Mouse (Mus musculus) cerebellum, postnatal 10 days (tissue): ENCODE measurements around the gene Sox5.

Source experiments
- DNase-seq, 2 experiments: peaks; one replicate each; pipeline ENCODE4 v3.0.0; 2021; ENCODE audit warnings: mixed read lengths in 2 of 2

Gene Sox5

DNA sequence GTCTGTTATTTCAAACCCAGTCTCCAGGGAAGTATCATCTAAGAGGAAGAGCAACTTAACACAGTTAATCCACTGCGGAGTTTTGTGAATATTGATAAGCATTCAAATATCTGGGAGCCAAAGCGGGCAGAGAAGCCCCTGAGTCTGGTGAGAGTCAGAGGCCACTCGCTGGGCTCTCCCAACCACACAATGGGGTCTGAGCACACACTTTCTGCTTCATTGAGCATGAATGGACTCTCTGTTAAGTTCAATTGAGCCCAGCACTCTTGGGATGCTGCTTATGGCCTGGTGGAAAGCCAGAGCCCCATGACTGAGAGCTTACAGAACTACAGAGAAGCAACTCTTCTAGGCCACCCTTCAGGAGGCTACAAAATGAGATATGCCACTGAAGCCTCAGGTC is 221.6 kb downstream of the Sox5 start:
- no peak for DNase-seq

DNA sequence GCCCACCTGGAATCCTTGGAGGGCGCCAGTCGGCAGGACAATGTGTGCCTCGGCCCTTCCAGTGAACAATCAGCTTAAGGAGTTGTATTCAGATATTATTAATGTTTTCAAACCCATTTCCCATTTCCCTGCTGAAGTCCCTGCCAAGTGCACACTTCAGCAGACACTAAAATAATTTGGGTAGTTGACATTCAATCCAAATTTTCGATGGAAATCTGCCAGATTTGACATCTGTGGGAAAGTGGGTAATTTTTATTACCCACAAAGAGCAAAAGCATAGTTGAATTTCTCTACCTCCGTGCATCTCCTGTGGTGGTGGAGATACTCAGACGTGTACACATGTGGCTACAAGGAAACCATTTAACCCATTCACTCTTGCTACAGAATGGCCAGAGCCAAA is 228.3 kb downstream of the Sox5 start:
- DNase-seq: peak; percentile 30 to 52

DNA sequence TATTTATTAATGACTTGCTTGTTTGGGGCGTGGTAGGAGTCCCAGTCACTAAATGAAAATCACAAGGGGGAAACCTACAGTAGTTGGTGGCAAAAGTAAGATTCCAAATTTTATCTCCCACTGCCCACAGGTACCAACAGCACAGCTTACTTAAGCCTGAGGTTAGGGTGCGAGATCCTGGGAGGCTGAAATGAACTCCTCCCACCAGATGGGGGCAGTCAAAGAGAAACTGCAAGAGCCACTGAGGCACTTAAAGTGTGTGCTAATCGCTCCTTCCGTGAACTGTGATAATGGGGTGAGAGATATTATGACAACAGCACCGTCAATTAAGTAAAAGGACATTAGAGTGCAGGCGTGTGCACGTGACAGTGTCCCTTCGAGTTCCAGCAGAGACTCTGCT is 232.8 kb downstream of the Sox5 start:
- DNase-seq: no peak

DNA sequence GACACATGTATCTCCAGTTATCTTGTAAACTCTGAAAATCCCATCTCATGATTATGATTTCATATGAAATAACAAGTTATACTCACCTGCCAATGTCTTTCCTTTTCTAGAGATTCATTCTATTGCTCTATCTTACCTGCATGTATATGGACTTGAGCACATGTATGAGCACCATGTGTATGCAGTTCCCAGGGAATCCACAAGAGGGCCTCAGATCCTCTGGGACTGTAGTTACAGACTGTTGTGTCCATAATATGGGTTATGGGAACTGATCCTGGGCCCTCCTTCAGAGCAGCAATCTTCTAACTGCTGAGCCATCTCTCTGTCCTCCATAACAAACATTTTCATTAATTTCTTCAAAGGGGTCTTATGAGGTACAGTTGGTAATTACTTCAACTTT is 234.6 kb downstream of the Sox5 start:
- DNase-seq: no peak

DNA sequence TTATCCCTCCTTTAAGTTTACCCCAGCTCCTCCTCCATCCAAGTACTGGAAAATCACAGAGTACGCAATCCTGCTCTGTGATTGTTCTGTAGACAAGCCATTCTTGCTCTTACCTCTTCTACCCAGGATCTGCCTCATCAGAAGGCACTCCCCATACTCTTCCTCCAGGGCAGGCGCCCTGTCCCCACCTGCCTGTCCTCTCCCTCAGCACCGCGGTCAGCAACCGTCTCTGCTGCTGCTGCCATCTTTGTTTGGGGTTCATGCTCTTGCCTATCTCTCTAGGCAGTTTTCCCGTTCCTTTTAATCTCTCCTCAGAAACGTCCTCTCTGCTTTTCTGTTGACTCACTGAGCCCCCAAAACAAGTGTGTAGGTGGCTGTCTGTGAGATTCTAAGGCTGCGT is 236.2 kb downstream of the Sox5 start:
- no peak for DNase-seq

DNA sequence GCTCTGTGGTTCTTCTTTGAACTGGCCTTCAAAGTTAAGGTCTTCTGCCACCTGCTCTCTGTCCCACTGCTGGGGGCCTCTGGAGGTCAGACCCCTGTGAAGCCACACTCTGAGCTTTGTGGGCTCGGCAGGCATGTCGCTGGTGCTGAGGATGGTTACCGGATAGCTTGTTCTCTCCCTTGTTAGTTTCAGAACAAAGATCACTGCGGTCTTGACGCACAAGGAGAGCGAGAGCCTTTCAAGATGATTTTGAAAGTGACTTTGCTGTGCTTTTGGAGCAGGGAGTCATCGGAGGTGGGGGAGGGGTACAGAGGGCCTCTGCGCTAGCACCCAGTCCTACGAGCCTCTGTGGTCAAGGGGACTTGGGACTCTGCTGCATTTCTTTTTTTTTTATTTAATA is 240.5 kb downstream of the Sox5 start:
- DNase-seq: no peak

DNA sequence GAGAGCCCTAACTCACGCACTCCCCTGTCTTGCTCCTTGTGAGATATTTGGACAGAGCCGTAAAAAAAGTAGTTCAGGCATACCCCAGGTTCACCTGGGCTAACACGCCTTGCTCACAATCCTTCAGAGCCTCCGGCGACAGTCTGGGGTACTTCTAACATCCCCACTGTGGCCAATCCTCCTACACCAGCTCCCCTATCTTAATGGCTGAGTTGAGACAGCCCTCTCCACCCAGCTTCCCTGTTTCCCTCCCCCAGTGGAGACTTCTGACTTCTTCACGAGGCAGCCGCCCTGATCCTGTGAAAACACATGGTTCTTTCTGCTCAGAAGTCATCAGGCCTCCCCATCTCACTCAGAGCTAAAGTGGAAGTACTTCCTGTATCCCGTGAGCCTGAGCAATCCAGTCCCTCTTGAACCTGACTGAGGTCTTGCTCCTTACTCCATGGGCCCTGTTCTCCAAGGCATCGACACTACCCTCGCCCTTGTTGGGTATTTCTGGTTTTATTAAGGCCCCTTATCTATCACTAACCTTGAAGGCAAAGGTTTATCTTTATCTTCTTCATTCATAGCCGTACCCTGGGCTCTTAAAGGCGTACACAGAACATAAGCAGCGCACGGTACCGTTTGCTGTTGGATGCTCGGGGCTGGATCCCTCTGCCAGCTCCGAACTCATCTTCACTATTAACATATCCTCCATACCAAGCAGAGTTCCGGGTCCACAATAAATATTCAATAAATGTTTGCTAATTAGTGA is 242.2 kb downstream of the Sox5 start:
- DNase-seq: no peak

DNA sequence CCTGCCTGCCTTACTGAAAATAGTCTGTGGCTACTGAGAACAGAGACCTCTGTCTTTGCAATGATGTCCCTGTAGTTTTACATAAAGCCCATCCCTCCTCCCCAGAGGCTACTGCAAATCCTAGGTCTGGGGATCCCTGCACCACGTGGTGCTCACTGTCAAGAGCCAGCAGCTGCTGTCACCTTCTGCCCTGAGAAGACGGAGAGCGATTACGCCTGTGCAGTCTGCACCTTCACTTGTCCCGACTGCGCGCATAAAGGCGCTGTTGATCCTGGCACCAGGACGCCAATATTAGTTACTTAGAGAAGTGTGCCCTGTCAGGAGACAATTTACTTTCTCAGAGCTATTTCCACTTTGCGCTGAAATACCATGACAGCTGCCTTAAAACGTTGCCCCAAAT is 258.3 kb downstream of the Sox5 start:
- DNase-seq: peak in 1 of 2 experiments; percentile 12

DNA sequence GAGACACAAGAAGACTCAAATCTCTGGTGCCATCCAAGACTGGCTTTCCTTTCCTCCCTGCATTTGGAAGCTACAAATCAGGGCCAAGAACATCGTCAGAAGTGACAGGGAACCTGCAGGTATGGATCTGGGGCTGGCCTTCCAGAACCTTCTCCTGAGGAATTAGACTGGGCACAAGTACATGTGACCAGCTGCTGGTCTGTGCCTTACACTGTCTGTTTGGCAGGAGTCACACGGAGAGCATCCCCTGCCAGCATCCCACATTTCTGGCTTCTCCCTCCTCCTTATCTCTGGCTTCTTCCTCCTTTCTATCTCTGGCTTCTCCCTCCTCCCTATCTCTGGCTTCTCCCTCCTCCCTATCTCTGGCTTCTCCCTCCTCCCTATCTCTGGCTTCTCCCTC is 263.0 kb downstream of the Sox5 start:
- DNase-seq: peak; percentile 55 to 72

DNA sequence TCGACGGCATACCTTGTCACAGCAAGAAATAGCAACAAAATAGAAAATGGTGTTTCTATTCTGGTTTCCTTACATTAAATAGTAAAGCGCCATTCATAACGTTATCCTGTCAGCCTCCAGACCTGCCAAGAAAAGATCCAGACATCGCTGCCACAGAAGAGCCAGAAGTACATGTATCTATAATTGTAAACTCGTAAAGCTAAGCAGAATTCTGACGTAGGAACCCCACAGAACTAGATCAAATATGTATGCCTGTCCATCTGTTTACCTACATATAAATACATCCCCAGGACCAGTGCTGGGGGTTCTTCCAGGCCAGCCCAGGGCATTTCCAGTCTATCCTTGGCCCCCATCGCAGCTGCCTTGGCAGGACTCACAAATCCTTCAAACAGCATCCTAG is 265.9 kb downstream of the Sox5 start:
- no peak for DNase-seq

DNA sequence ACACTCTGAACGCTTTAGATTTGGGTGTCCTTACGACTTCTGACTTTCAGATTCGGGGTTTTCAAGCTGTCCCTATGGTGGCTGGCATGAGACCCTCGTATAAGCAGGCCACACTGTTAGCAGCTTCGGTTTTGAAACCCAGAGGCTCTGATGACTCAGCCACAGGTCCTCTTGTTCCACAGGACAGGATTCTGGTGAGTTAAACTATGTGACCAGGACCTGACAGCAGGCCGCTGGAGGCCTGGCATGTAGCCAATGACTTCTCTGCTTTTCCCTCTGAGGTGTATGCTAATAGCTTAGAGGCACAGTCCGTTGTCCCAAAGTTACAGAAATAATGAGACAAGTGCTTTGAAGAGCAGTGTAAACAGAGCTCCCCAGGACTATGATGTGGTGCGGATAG is 268.0 kb downstream of the Sox5 start:
- DNase-seq: peak; percentile 71

DNA sequence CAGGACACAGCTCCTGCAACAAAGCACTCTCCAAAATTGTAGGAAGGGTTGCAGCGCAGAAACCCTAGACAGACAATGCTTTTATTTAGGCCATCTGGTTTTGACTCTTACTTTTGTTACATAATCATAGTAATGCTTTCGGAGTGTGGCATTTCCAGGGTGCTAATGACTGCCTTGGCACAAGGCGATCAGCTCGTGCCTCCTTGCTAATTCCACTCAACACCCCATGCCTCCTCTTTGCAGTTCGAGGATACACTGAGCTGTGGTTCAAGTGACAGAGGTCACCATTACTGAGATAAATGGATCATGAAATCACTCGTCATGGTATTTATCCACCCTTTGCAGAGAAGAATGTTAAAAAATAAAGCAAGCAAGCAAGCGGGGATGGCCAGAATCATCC is 269.9 kb downstream of the Sox5 start:
- DNase-seq: no peak

DNA sequence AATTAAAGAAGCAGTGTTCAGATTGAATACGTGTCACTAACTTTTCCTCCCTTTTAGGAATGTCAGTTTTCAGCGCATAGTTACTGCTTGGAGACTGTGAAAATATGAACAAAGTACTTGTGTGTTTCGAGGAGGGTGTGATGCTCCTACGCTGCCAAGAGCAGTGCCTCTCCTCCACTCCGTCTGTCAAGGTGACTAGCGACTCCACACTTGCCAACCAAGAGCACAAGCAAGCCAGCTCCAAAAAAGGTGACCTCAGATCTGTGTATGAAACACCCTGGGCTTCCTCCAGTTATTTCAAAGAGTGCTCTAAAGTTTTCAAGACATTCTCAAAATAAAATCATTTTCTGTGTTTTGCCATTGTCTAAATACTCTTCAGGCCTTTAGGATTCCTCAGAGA is 271.6 kb downstream of the Sox5 start:
- DNase-seq: peak; percentile 22 to 25

DNA sequence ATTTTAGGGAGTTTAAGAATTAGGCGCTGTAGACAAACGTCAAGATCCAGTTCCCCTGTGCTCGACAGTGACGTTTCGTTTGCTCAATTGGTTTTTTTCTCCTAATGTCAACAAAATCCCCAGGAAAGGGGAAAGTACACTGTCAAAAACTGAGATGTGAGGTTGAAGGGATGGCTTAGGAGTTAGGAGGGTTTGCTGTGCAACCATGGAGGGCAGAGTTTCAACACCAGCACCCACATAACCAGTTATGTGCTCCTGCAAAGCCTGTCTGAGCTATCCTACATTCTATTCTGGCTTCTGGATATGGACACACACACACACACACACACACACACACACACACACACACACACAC is 277.6 kb downstream of the Sox5 start:
- no peak for DNase-seq

DNA sequence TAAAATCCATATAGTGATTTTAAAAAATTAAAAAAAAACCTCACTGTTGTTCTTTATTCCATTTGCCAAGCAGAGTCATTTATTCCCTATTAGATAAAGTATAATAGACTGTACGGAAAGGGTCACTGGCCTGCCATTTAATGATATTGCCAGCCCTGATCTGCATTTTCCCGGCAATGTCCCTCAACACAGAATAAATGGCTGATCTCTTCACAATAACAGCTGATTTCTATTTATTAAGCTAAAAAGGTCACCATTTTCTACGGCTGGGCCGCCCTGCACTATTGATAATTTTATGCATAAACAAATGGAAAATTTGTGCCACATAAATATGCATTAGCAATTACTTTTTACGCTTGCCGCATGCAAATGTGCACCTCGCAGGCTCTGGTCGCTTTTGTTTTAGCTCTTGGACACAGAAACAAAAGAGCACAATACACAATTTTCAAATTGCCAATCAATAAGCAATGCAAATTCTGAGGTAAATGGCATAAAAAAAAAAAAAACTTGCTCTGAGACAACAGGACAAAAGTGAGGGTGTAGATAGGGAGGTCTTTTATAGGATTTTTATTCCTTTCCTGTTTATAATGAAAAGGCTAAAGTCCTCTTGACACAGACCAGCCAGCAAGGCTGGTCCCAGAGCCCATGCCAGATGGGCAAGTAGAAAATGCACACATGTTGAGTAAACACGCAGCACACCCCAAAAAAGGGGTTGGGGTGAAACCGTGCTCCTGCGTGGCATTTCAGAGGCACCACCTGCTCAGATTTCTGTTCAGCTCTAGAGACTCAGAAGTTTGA is 278.2 kb downstream of the Sox5 start:
- no peak for DNase-seq

DNA sequence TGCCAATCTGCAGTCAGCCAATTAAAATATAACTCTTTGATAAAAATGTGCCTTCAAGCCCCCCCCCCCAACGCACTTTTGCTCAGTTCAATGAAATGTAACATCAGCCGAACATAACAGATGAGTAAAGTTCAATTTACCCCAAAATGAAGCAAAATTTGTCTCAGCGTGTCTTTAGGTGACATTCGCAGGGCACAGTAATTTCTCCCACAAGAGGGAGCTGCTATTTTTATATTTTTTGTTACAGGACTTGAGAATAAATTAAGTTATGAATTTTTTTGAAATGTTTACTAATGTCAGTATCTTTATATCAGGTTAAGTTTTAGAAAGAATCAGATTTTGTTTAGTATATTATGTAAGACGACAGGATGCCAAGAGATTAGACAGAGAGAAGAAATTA is 280.3 kb downstream of the Sox5 start:
- DNase-seq: no peak

DNA sequence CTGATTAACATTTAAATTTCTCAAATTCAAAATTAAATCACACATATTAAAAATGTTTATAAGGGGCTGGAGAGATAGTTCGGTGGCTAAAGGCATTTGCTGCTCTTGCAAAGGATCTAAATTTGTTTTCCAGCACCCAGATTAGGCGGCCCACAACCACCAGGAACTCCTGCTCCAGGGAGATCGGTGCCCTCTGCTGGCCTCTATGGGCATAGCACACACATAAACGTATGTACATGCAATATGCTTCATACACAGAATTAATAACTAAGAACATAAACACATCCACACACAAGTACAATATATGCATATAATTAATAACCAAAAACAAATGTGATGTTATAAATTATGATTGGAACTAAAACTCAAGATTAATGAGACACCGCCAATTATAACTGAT is 283.6 kb downstream of the Sox5 start:
- DNase-seq: peak; percentile 20 to 29

DNA sequence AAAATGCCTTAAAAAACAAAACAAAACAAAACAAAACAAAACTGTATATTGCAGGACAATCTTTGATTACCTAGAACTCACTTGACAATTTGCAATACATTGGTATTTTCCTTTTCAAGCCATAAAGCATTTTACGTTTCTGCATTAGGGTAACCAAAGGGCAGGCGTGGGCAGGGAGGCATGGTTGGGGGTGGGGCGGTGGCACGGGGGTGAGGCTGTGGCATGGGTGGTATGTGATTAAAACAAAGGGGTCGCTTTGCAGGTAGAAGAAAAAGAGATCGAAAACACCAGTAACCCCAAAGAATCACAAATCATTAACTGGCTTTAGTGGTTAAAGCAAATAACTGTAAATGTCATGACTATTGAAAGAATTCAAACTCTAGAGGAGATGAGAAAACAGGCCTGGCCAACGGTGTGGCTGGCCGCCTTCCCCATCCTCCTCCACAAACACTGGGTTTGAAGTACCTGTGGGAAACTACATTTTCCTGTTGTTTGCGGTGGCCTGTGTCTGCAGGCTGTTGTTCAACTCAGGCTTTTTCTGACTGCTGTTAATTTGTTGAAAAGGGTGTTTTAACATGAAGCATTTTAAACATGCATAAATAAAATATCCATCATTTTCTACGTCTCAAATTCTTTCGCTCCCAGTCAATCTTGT is 289.9 kb downstream of the Sox5 start:
- DNase-seq: no peak

DNA sequence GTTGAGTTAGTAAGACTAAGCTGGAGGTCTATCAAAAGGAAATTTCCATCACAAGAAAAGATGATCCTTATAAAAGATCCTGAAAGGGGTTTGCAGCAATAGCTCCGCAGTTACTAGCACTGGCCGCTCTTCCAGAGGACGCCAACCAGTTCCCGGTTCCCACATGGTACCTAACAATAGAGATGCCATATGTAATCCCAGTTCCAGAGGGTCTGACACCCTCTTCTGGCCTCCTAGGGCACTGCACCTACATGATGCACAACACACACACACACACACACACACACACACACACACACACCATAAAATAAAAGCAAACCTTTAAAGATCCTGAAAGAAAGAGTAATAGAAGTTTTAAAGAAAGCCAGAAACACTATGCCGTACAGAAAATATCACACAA is 290.9 kb downstream of the Sox5 start:
- DNase-seq: no peak

DNA sequence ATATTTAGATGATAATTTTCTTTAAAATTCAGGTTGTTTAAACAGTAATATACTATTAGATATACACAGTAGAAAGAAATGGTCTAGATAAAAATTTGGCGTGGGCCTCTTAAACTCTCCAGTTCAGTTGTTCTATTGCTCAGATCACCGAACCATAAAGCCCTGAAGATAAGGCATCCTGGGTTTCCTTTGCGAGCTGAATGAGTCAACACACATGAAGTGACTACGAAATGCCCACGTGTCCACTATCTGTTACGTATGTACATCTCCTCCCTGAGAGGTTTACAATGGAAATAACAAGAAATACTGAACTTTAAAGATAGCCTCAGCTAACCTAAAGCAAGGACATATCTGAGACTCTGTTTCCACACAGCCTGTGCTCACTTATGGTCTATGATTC is 296.2 kb downstream of the Sox5 start:
- no peak for DNase-seq

DNA sequence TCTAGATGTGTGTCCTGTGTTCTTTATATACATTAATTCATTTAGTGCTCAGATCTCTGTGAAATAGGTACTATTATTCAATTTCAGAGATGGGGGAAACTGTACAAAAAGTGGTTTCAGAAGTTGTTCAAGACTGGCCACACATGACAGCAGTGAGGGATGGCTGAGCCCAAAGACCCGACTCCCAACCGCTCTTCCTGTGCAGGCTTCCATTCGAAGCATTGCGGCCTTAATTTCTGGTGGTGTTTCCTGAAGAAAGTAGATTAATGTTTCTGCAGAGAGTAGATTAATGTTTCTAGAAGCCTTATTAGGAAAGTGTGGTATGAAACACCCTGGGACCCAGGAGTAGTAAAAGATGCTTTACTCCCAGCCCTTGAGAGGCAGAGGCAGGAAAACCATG is 298.6 kb downstream of the Sox5 start:
- no peak for DNase-seq

DNA sequence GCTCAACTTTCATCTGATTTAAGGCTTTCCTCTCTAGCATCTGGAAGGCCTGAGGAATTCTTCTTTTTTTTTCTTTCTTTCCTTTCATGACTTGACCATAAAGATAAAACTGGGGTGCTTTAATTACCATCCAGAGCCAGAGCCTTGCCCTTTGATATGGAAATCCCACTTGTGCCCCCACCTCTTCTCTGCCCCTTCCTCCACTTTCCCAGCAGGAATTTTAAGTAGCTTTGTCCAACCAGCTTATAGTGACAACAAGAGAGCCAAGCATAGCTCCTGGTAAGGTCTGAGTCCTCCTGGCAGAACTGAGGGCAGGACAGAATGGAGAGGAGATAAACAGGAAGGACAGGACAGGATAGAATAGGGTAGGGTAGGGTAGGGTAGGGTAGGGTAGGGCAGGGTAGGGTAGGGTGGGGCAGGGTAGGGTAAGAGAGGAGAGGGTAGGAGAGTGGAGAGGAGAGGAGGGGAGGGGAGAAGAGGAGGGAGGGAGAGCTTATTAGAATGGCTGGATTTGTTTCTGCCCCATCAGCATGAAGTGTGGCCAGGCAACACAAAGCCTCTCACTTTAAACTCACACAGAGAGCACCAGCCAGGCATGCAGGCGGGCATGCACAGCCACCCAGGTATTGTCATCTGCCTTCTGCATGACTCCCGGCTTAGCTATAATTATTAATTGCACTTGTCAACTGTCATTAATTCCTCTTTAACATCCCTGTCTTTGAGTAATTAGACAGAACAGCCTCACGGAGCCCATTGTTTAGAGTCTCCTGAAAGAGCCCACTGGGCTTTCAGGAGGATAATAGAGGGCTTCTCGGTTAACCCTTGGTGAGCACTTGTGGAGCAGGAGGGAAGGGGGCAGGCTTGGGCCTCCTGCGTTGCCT is 300.9 kb downstream of the Sox5 start:
- DNase-seq: no peak

DNA sequence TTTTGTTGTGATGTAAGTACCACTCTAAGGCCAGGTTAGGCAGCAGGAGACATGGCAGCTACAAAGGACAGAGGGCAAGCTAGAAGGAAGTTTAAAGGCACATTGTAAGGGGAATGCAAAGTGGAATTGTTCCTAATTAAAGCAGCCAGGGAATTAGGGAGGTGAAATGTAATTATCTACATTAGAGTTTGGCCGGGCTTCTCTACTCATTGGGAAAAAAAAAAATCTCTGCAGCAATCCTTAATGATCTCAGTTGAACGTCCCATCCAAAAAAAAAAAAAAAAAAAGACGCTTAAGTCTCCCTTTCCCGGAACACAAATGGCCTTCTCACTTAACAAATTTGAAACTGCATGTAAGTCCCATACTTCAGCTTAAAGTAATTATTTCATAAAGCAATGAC is 301.9 kb downstream of the Sox5 start:
- DNase-seq: no peak
